Mouse (Mus musculus) CD4-positive naive resting alpha-beta T cell, adult 76 days (primary cell): ENCODE data around the gene Dio2. TPM values are rescaled to one million over a fixed set of nuclear protein-coding genes. Genes with fewer than 3 reads are reported as not detected.

Experiments
- total RNA-seq: library from RNA; stranded (reverse); gene quantifications from one replicate; pipeline ENCODE4 v1.2.4, GENCODE M21; 2023

The Dio2 gene
- not detected for total RNA-seq

GRCm38 (mm10) chr12:90738388-90739223, at the start of gene Dio2:
Gene Dio2 (minus strand): TSS chr12:90738438.

